Mouse (Mus musculus) hindbrain, embryonic 10.5 days (tissue): Measurements from ENCODE around the gene Efcab7. TPM values are rescaled to one million over a fixed set of nuclear protein-coding genes. Genes with fewer than 3 reads are reported as not detected.
A peak's percentile ranks its signal among the peaks of the same experiment; 100 is the strongest.

Experiments
- DNase-seq: peaks from one replicate; pipeline ENCODE4 v3.0.0-alpha.2; 2017; ENCODE audit warnings: low spot score
- H3K27ac ChIP-seq: fragments of 300-500 bp; sonication (generic); 2 replicates; pipeline ENCODE4 v1.5.1; 2016; ENCODE audit warnings: mild to moderate bottlenecking, moderate library complexity
- H3K27me3 ChIP-seq: fragments of 300-500 bp; sonication (generic); 2 replicates; pipeline ENCODE4 v1.6.1; 2016; ENCODE audit warnings: mild to moderate bottlenecking; ENCODE audit not compliant: poor library complexity, insufficient read depth, severe bottlenecking
- H3K36me3 ChIP-seq: fragments of 300-500 bp; sonication (generic); 2 replicates; pipeline ENCODE4 v1.6.1; 2016; ENCODE audit warnings: mild to moderate bottlenecking, moderate library complexity
- H3K4me1 ChIP-seq: fragments of 300-500 bp; sonication (generic); replicated peaks from 2 replicates; pipeline ENCODE4 v1.6.1; 2016; ENCODE audit warnings: mild to moderate bottlenecking
- H3K4me3 ChIP-seq: fragments of 300-500 bp; sonication (generic); 2 replicates; pipeline ENCODE4 v1.5.1; 2016; ENCODE audit warnings: mild to moderate bottlenecking, moderate library complexity
- H3K9me3 ChIP-seq: fragments of 300-500 bp; sonication (generic); 2 replicates; pipeline ENCODE4 v1.6.1; 2016; ENCODE audit warnings: mild to moderate bottlenecking, moderate library complexity
- WGBS: fragments of 180-500 bp; shearing (Covaris S2); methylation state at CpG from one replicate; pipeline ENCODE4 v1.1.7; 2016; 5-methylcytosine and 5-hydroxymethylcytosine counted together
- polyA plus RNA-seq: library from polyadenylated mRNA; unstranded; fragments of >200 nt; fragmentation: Nextera tagmentation; extraction: Ambion mirVana; gene quantifications from 2 replicates; pipeline ENCODE4 v1.2.1, GENCODE M21; 2016

Efcab7 gene
- polyA plus RNA-seq, 1 experiment from 2014 or later = 18.3 TPM

GRCm38 (mm10) chr4:99929613-99930517, 100.9 kb downstream of the Efcab7 start, which contains the start of gene Itgb3bp:
TSS of gene Itgb3bp (minus strand) at chr4:99929813.
- H3K36me3 ChIP-seq = no peaks in the 10 kb centered on the region
- peaks cover 29% of the 10 kb centered on the region for H3K4me1 ChIP-seq
- H3K27me3 ChIP-seq = peaks cover 4% of the 10 kb centered on the region; the same call in 1 of the 2 replicates
- H3K9me3 ChIP-seq = no peaks in the 10 kb centered on the region
- DNase-seq = peak; percentile 84
- peak within 1 kb of the TSS; percentile 92 for H3K27ac ChIP-seq
- peak within 1 kb of the TSS; percentile 67 for H3K4me3 ChIP-seq
- WGBS = under 1% methylated on average over 57 of the region's 57 CpGs

GRCm38 (mm10) chr4:99930518-99931239, 101.7 kb downstream of the Efcab7 start:
- no peaks in the 10 kb centered on the region for H3K9me3 ChIP-seq
- no peak overlapping the region for H3K27ac ChIP-seq
- H3K36me3 ChIP-seq = 0 out of 2 replicates have a peak, but pooled peaks cover 2% of the 10 kb centered on the region
- H3K27me3 ChIP-seq = peaks cover 4% of the 10 kb centered on the region; the same call in 1 of the 2 replicates
- H3K4me1 ChIP-seq = peaks cover 29% of the 10 kb centered on the region
- H3K4me3 ChIP-seq = peak overlapping the region; percentile 67
- WGBS = 52% methylated on average over 10 of the region's 10 CpGs
- DNase-seq = no peak

GRCm38 (mm10) chr4:99931240-99931580, 102.2 kb downstream of the Efcab7 start:
- Histone ChIP-seq H3K9me3 (no peaks in the 10 kb centered on the region), H3K27me3 (peaks cover 4% of the 10 kb centered on the region; the same call in 1 of the 2 replicates), H3K4me1 (peaks cover 29% of the 10 kb centered on the region), H3K27ac (no peak overlapping the region), H3K4me3 (0 out of 2 replicates have a peak overlapping the region, but pooled peaks have one; percentile 16), H3K36me3 (0 out of 2 replicates have a peak, but pooled peaks cover 2% of the 10 kb centered on the region)
- WGBS = 69% methylated on average over 11 of the region's 11 CpGs
- DNase-seq = no peak

- Histone ChIP-seq H3K36me3 (0 out of 2 replicates have a peak, but pooled peaks cover 2% of the 10 kb centered on the region), H3K27ac (0 out of 2 replicates have a peak overlapping the region, but pooled peaks have one; percentile 5), H3K4me1 (peaks cover 29% of the 10 kb centered on the region), H3K9me3 (no peaks in the 10 kb centered on the region), H3K4me3 (no peak overlapping the region), H3K27me3 (peaks cover 4% of the 10 kb centered on the region; the same call in 1 of the 2 replicates)
- no peak for DNase-seq
- WGBS = 91% methylated on average over 4 of the region's 4 CpGs
These were observed 102.8 kb downstream of the Efcab7 start for GRCm38 (mm10) chr4:99931807-99932206.

- Histone ChIP-seq H3K4me1 (peaks cover 20% of the 10 kb centered on the region), H3K4me3 (no peak overlapping the region), H3K27ac (no peak overlapping the region), H3K27me3 (peaks cover 4% of the 10 kb centered on the region; the same call in 1 of the 2 replicates), H3K9me3 (no peaks in the 10 kb centered on the region), H3K36me3 (0 out of 2 replicates have a peak, but pooled peaks cover 2% of the 10 kb centered on the region)
- 91% methylated on average over 7 of the region's 7 CpGs for whole genome bisulfite sequencing
- no peak for DNase-seq
These were observed 105.9 kb downstream of the Efcab7 start for GRCm38 (mm10) chr4:99934859-99935258.

GRCm38 (mm10) chr4:99936278-99936677, 107.3 kb downstream of the Efcab7 start:
- 91% methylated on average over 5 of the region's 5 CpGs for WGBS
- Histone ChIP-seq H3K27ac (no peak overlapping the region), H3K36me3 (0 out of 2 replicates have a peak, but pooled peaks cover 2% of the 10 kb centered on the region), H3K9me3 (no peaks in the 10 kb centered on the region), H3K4me3 (no peak overlapping the region), H3K27me3 (0 out of 2 replicates have a peak, but pooled peaks cover 2% of the 10 kb centered on the region), H3K4me1 (peaks cover 6% of the 10 kb centered on the region)
- no peak for DNase-seq

- Histone ChIP-seq H3K4me1 (peaks cover 8% of the 10 kb centered on the region; the same call in 1 of the 2 replicates), H3K27ac (no peak overlapping the region), H3K27me3 (no peaks in the 10 kb centered on the region), H3K36me3 (0 out of 2 replicates have a peak, but pooled peaks cover 2% of the 10 kb centered on the region), H3K9me3 (no peaks in the 10 kb centered on the region), H3K4me3 (no peak overlapping the region)
- 85% methylated on average over 16 of the region's 16 CpGs for whole genome bisulfite sequencing
- no peak for DNase-seq
These were observed 110.9 kb downstream of the Efcab7 start for GRCm38 (mm10) chr4:99939711-99940505.

- Histone ChIP-seq H3K4me3 (no peak overlapping the region), H3K27ac (no peak overlapping the region), H3K36me3 (no peaks in the 10 kb centered on the region), H3K4me1 (peaks cover 8% of the 10 kb centered on the region; the same call in 1 of the 2 replicates), H3K9me3 (no peaks in the 10 kb centered on the region), H3K27me3 (no peaks in the 10 kb centered on the region)
- no peak for DNase-seq
- 81% methylated on average over 10 of the region's 10 CpGs for WGBS
These were observed 112.8 kb downstream of the Efcab7 start for GRCm38 (mm10) chr4:99941655-99942414.

GRCm38 (mm10) chr4:99944606-99945005, 115.6 kb downstream of the Efcab7 start:
- no peak for DNase-seq
- no peaks in the 10 kb centered on the region for H3K27me3 ChIP-seq
- no peaks in the 10 kb centered on the region for H3K9me3 ChIP-seq
- no peaks in the 10 kb centered on the region for H3K36me3 ChIP-seq
- H3K4me3 ChIP-seq = no peak overlapping the region
- WGBS = 76% methylated on average over 2 of the region's 2 CpGs
- H3K27ac ChIP-seq = no peak overlapping the region
- H3K4me1 ChIP-seq = peaks cover 8% of the 10 kb centered on the region; the same call in 1 of the 2 replicates

GRCm38 (mm10) chr4:99945011-99945410, 116.0 kb downstream of the Efcab7 start:
- 92% methylated on average over 7 of the region's 7 CpGs for WGBS
- Histone ChIP-seq H3K27ac (no peak overlapping the region), H3K4me1 (peaks cover 8% of the 10 kb centered on the region; the same call in 1 of the 2 replicates), H3K27me3 (no peaks in the 10 kb centered on the region), H3K4me3 (no peak overlapping the region), H3K36me3 (no peaks in the 10 kb centered on the region), H3K9me3 (no peaks in the 10 kb centered on the region)
- no peak for DNase-seq

GRCm38 (mm10) chr4:99946516-99946915, 117.5 kb downstream of the Efcab7 start:
- DNase-seq = no peak
- Histone ChIP-seq H3K4me3 (no peak overlapping the region), H3K27ac (no peak overlapping the region), H3K4me1 (peaks cover 8% of the 10 kb centered on the region; the same call in 1 of the 2 replicates), H3K9me3 (no peaks in the 10 kb centered on the region), H3K27me3 (no peaks in the 10 kb centered on the region), H3K36me3 (no peaks in the 10 kb centered on the region)
- 87% methylated on average over 2 of the region's 2 CpGs for WGBS
